Mouse (Mus musculus) stomach, postnatal 0 days (tissue): ENCODE results near the gene Fam171a2. TPM values are rescaled to one million over a fixed set of nuclear protein-coding genes. Genes with fewer than 3 reads are reported as not detected.

Experiments
- ATAC-seq: fragments of 200-750 bp; cut with Nextera tagmentation; 2 replicates; pipeline ENCODE4 v1.8.0; 2017; ENCODE audit not compliant: low FRiP score, low TSS enrichment
- DNase-seq: peaks from one replicate; pipeline ENCODE4 v3.0.0-alpha.2; 2016; ENCODE audit warnings: low spot score
- H3K27ac ChIP-seq: fragments of 300-500 bp; sonication (generic); replicated peaks from 2 replicates; pipeline ENCODE4 v1.5.1; 2014; ENCODE audit warnings: mild to moderate bottlenecking, control low read depth
- H3K27me3 ChIP-seq: fragments of 300-500 bp; sonication (generic); 2 replicates; pipeline ENCODE4 v1.6.1; 2014; ENCODE audit warnings: low read length; ENCODE audit not compliant: control insufficient read depth, insufficient read depth
- H3K36me3 ChIP-seq: fragments of 300-500 bp; sonication (generic); 2 replicates; pipeline ENCODE4 v1.6.1; 2014; ENCODE audit warnings: low read length, mixed read lengths; ENCODE audit not compliant: control insufficient read depth, insufficient read depth
- H3K4me1 ChIP-seq: fragments of 300-500 bp; sonication (generic); replicated peaks from 2 replicates; pipeline ENCODE4 v1.6.1; 2014; ENCODE audit warnings: antibody characterized with exemption; ENCODE audit not compliant: control insufficient read depth, insufficient read depth
- H3K4me2 ChIP-seq: fragments of 300-500 bp; sonication (generic); replicated peaks from 2 replicates; pipeline ENCODE4 v1.6.1; 2014; ENCODE audit warnings: low read depth, mild to moderate bottlenecking, control low read depth, moderate library complexity
- H3K4me3 ChIP-seq: fragments of 300-500 bp; sonication (generic); 2 replicates; pipeline ENCODE4 v1.5.1; 2014; ENCODE audit warnings: low read depth, low read length, control low read depth
- H3K9ac ChIP-seq: fragments of 300-500 bp; sonication (generic); 2 replicates; pipeline ENCODE4 v1.6.1; 2014; ENCODE audit warnings: mild to moderate bottlenecking, low read length, control low read depth, mixed read lengths
- H3K9me3 ChIP-seq: fragments of 300-500 bp; sonication (generic); 2 replicates; pipeline ENCODE4 v1.6.1; 2016; ENCODE audit warnings: low read length; ENCODE audit not compliant: control insufficient read depth
- CTCF ChIP-seq: IDR thresholded peaks from 2 replicates; pipeline ENCODE4 v1.5.1; 2016; ENCODE audit warnings: antibody characterized with exemption, low read depth, mild to moderate bottlenecking, moderate library complexity
- EP300 ChIP-seq: optimal IDR thresholded peaks from 2 replicates; pipeline ENCODE3; 2016; ENCODE audit warnings: antibody characterized with exemption
- WGBS: fragments of 180-500 bp; shearing (Covaris S2); extraction: QIAGEN DNeasy Blood & Tissue Kit; methylation state at CpG from one replicate; pipeline ENCODE4 v1.1.7; 2014; 5-methylcytosine and 5-hydroxymethylcytosine counted together
- polyA plus RNA-seq: library from polyadenylated mRNA; unstranded; fragments of >200 nt; fragmentation: Nextera tagmentation; extraction: Ambion mirVana; gene quantifications from 2 replicates; pipeline ENCODE4 v1.2.1, GENCODE M21; 2015

Gene Fam171a2
- polyA plus RNA-seq, 1 experiment from 2014 or later = 2.0 TPM

DNA sequence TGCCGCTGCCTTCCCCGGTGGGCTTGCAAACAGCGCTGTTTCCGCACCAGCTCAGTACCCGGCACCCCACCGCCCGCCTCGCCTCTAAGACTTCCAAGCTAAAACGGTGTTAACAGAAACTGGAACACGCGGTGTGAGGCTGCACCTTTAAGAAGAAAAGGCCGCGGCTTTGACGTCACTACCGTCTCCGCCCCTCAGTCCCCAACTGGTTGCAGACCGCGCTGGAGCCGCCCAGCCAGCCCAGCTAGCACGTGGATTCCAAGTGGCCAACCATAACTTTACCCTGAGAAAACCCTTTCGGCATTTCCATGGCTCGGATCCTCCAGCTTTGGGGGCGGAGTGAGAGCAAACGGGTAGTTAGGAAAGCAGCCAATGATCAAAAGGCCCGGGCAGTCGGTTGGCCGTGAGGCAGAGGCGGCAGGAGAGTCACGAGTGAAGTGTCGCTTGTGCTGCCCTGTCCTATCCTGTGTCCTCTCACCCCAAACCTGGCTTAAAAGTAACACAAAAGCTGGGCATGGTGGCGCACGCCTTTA is 39.1 kb downstream of the Fam171a2 start:
- 0% methylated on average over 32 of the region's 32 CpGs for WGBS
- DNase-seq (peak; percentile 97), ATAC-seq (peak; percentile 89)
- H3K27ac ChIP-seq = peak overlapping the region; percentile 91
- no peaks in the 10 kb centered on the region for H3K9me3 ChIP-seq
- peaks cover 5% of the 10 kb centered on the region; the same call in 1 of the 2 replicates for H3K4me1 ChIP-seq
- peak overlapping the region; percentile 81 for H3K4me3 ChIP-seq
- peaks cover 11% of the 10 kb centered on the region; the same call in 1 of the 2 replicates for H3K36me3 ChIP-seq
- peak; percentile 59 for TF ChIP-seq EP300
- no peak for TF ChIP-seq CTCF
- H3K4me2 ChIP-seq = peak overlapping the region; percentile 70
- H3K27me3 ChIP-seq = no peaks in the 10 kb centered on the region
- peak overlapping the region; percentile 79 for H3K9ac ChIP-seq

GRCm38 (mm10) chr11:102407834-102408215 is 39.7 kb downstream of the Fam171a2 start, which contains the start of gene Slc25a39:
Slc25a39 (minus strand) TSS chr11:102407946.
- H3K4me1 ChIP-seq = peaks cover 5% of the 10 kb centered on the region; the same call in 1 of the 2 replicates
- under 1% methylated on average over 19 of the region's 19 CpGs for WGBS

DNA sequence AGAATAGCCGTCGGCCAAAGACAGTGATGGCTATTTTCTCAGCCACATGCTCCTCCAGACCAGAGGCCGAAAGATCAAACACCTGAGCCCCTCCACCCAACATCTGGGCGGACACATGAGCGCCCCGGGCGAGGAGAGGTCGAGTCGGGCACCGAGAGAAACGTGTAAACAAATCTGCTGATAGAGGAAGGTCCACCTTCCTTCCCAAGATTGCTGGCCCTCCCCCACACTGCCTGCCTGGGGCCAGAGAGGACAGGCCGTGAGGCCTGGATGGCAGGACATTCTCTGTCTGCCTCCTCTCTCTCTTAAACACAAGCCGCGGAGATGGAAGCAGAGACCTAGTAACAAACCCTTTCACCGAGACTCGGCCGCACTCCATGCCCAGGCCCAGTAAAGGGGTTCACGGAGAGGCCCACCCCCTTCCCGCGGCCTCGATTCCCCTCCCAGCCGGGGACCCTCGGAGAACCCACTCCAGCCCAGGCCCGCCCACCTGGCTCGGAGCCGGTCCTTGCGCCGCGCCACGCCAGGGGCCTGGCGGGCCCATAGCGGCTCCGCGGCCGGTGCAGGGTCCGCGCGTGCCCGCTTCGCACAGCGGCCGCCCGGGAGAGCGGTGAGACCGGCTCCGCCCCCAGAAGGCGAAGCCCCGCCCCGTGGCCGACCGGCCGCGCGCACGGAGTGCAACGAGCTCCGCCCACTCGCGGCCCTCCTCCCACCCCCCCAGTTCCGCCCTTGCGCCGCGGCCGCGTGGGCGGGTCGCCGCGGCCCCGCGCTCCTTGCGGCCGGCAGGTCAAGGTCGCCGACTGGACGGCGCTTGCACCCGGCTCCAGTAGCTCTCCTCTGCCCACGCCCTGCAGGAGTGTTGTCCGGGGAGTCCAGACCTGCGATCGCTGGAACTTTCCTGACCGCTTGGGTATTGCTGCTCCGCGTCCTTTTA is 40.3 kb downstream of the Fam171a2 start:
- ATAC-seq = peak; percentile 73
- Histone ChIP-seq H3K36me3 (peaks cover 19% of the 10 kb centered on the region), H3K4me3 (peak overlapping the region; percentile 81), H3K4me1 (peaks cover 5% of the 10 kb centered on the region; the same call in 1 of the 2 replicates), H3K4me2 (peak overlapping the region; percentile 70), H3K27me3 (no peaks in the 10 kb centered on the region), H3K27ac (peak overlapping the region; percentile 91), H3K9me3 (no peaks in the 10 kb centered on the region), H3K9ac (peak overlapping the region; percentile 79)
- TF ChIP-seq CTCF = no peak
- TF ChIP-seq EP300 = no peak
- peak; percentile 96 for DNase-seq
- WGBS = under 1% methylated on average over 56 of the region's 85 CpGs

More at GRCm38 (mm10) chr11:102407834-102408215, 39.7 kb downstream of the Fam171a2 start, which contains the start of gene Slc25a39:
- TF ChIP-seq CTCF (no peak), EP300 (no peak)
- Histone ChIP-seq H3K36me3 (peaks cover 14% of the 10 kb centered on the region; the same call in 1 of the 2 replicates), H3K27me3 (no peaks in the 10 kb centered on the region), H3K4me2 (peak within 1 kb of the TSS; percentile 70), H3K4me3 (peak within 1 kb of the TSS; percentile 81), H3K27ac (peak within 1 kb of the TSS; percentile 91), H3K9ac (peak within 1 kb of the TSS; percentile 79), H3K9me3 (no peaks in the 10 kb centered on the region)
- ATAC-seq (peak; percentile 2; the same call in 1 of the 2 replicates), DNase-seq (no peak)

GRCm38 (mm10) chr11:102406401-102406800 is 41.1 kb downstream of the Fam171a2 start:
- Histone ChIP-seq H3K27me3 (no peaks in the 10 kb centered on the region), H3K9me3 (no peaks in the 10 kb centered on the region), H3K4me1 (peaks cover 5% of the 10 kb centered on the region; the same call in 1 of the 2 replicates), H3K4me2 (peak overlapping the region; percentile 70), H3K27ac (peak overlapping the region; percentile 91; the same call in 1 of the 2 replicates), H3K9ac (peak overlapping the region; percentile 79), H3K36me3 (peaks cover 20% of the 10 kb centered on the region), H3K4me3 (peak overlapping the region; percentile 81)
- TF ChIP-seq CTCF (no peak), EP300 (no peak)
- 9% methylated on average over 3 of the region's 3 CpGs for WGBS
- DNase-seq (no peak), ATAC-seq (no peak)

DNA sequence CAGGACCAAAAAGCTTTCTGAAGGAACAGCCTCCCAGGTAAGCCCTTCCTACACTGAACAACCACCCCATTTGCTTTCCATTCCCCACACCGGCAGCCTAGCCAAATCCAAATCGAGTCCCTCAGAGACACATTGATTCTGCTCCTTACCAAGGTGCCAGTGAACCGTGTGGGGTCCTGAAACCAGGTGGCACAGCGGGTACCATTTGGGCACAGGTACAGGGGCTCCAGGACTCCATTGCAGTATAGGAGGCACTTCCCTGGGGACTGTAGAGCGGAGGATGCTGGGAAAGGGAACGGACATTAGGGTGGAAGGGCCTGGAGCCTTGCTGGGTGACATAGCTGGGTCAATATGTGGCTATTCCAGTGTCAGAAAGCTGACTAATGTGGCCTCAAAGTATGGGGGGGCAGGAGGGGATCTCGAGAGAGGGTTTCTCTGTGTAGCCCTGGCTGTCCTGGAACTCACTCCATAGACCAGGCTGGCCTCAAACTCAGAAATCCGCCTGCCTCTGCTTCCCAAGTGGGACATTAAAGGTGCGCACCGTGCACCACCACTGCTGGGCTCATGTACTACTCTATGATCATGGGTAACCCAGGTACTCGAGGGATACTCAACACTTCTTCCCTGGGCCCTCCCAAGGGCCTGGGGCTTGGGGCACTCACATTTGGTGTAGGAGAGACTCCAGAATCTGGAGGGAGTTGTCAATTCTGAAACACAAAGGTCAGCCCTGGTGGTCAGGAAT is 41.8 kb downstream of the Fam171a2 start:
- TF ChIP-seq EP300 (no peak), CTCF (no peak)
- no peaks in the 10 kb centered on the region for H3K27me3 ChIP-seq
- peaks cover 5% of the 10 kb centered on the region; the same call in 1 of the 2 replicates for H3K4me1 ChIP-seq
- H3K9me3 ChIP-seq = no peaks in the 10 kb centered on the region
- no peak overlapping the region for H3K27ac ChIP-seq
- peak overlapping the region; percentile 70; the same call in 1 of the 2 replicates for H3K4me2 ChIP-seq
- ATAC-seq (no peak), DNase-seq (no peak)
- H3K9ac ChIP-seq = peak overlapping the region; percentile 79; the same call in 1 of the 2 replicates
- 82% methylated on average over 11 of the region's 11 CpGs for WGBS
- peaks cover 20% of the 10 kb centered on the region for H3K36me3 ChIP-seq
- H3K4me3 ChIP-seq = peak overlapping the region; percentile 81; the same call in 1 of the 2 replicates
